Mouse (Mus musculus) cerebellum, adult 8-10 months (tissue): ENCODE measurements at regions not wholly inside any gene's neighbourhood (a gene's known extent, or its start where the extent isn't known, plus 50 kb on each side); places are given as distances from the start of the nearest gene placed in this dataset.

ENCODE experiments used
- DNase-seq: peaks from one replicate; pipeline ENCODE4 v3.0.0; 2022

GRCm38 (mm10) chr2:45454811-45455210, 337.6 kb upstream of the Zeb2 start:
- no peak for DNase-seq

DNA sequence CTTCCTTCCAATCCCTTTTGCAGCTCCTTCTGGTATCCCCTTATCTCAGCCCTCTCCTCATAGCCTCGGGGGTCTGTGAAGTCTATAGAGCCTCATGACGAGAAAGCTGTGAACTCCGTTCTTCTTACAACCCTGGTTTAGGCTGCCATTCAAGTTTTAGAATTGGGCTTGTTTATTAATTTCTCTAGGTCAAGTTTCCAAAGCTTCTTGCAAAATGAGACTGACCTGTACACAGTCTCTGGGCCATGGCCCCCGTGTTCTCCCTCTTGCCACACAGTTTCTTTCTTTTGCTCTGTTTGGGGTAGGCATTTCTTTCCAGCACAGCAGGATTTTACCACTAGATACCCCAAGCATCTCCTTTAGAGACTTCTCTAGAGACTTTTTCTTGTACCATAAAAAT, 322.0 kb upstream of the Zeb2 start:
- no peak for DNase-seq

GRCm38 (mm10) chr2:45438739-45439138, 321.5 kb upstream of the Zeb2 start:
- DNase-seq, result no peak

GRCm38 (mm10) chr2:45435261-45435980, 318.2 kb upstream of the Zeb2 start:
- DNase-seq, result no peak

- DNase-seq, result no peak
Measured at GRCm38 (mm10) chr2:45434789-45435188, 317.6 kb upstream of the Zeb2 start.

- DNase-seq, result no peak
Measured at GRCm38 (mm10) chr2:45434169-45434568, 317.0 kb upstream of the Zeb2 start.

DNA sequence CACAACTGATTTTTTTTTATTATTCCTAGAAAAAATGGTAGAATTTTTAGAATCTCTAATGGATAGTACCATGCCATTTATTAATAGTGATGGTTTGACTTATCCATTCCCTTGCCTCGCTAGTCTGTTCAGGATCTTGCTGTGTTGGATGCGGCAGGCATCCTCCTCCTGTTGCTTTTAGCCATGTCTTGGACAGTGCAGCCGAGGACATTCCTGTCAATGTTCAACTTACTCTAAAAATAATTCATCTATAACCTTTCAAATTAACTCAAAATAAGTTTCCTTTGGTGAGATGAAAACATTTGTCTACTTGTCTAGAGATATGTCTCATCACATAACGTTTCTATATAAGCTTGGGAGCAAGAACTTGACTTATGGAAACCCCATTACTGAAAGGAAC, 314.2 kb upstream of the Zeb2 start:
- no peak for DNase-seq

- DNase-seq, result no peak
Measured at GRCm38 (mm10) chr2:45421774-45422173, 304.6 kb upstream of the Zeb2 start.

DNA sequence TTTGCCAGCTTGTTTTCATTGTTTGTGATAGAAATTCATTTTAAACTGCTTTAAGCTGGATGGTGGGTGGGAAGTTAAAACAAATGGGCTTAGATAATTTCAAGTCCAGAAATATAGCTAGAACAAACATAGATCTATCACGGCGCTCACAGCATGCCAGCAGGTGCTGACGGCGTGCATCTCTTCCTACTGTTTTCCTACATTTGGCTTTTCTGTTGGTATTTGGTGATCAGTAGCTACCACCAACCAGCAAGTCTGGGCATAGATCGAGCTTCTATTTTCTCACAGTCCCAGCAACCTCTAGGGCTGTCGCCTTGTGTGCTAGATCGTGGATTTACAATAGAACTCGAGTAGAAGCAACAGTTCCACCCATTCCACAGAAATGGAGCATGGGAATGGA, 290.9 kb upstream of the Zeb2 start:
- no peak for DNase-seq

GRCm38 (mm10) chr2:45389902-45390492, 272.8 kb upstream of the Zeb2 start:
- DNase-seq, result no peak

- no peak for DNase-seq
Measured at GRCm38 (mm10) chr2:45371268-45371667, 254.1 kb upstream of the Zeb2 start.

- no peak for DNase-seq
Measured at GRCm38 (mm10) chr2:45370615-45370968, 253.4 kb upstream of the Zeb2 start.

DNA sequence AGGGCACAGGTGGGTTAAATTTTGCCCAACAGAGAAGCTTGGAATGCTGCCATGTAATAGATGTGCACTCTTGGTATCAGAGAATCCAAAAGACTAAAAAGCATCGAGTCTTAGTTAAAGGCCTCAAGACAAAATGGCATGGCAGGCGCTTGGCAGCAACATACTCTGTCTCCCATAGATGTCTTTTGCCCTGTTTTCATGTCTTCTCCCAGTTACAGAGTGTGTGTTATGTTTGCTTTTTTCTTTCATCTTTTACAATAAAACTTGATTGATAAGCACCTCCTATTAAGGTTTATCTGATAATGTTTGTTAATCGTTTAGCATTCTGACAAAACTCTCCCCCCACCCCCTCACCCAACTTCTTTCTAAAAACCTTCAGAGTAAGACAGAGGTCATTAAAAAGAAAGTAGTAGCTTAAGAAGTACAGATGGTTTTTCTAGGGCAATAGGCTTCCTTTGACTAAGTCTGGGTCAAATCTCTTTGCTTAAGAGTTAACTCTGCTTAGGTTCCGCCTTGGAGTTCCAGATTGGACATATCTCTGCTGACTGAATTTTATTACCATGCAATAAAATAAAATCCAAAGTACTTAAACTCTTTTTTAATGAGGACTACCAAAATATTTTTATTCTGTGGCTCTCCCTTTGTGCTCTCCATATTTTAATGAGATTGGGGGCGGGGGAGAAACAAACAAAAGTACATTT, 252.9 kb upstream of the Zeb2 start:
- no peak for DNase-seq

- no peak for DNase-seq
Measured at GRCm38 (mm10) chr2:45369432-45369831, 252.2 kb upstream of the Zeb2 start.

GRCm38 (mm10) chr2:45367436-45368193, 250.4 kb upstream of the Zeb2 start:
- no peak for DNase-seq

DNA sequence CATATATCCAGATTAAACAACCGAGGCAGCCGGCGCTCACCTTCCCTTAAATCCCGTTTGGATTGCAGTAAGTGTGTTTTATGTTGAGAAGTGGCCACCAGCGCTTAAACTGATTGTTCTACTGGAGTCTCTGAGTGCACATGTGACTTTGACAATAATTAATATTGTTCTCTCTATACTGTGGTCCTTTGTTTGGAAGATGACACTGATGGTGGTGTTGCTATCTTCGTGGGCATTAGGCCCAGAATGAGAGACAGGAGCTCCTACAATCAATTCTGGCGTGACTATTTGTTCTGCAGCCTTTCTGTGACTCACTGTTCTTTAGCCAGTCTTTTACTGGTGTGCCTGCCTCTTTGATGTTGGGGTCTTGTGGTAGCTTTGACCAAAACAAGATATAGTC, 240.1 kb upstream of the Zeb2 start:
- DNase-seq, result no peak

DNA sequence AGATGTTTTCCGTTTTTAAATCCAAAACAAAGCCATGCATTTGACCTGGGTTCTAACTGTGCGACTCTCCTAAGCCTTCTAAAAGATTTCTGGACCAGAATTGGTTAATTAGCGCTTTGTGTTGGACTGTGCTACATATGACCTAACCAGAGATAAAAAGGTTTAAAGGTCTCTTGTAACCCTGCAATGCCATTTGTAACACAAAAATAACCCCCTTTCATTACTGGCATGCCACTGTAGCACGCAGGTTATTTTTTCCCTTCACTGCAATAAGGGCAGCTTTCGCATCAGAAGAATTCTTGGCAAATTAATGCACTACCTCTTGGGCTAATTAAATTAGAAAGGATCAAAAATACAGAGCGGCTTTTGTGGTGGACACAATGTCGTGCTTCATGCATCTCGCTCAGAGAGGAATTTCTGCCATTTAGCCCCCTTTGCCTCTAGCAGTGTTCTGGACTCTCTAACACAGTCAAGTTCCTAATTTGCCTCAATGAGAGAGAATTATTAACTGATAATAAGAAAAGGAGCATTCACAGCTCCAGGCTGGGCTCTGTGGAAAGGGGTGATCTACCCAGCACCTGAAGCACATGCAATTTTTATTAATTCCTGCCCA, 239.5 kb upstream of the Zeb2 start:
- DNase-seq, result no peak

- no peak for DNase-seq
Measured at GRCm38 (mm10) chr2:45356021-45356420, 238.8 kb upstream of the Zeb2 start.

GRCm38 (mm10) chr2:45351529-45352133, 234.4 kb upstream of the Zeb2 start:
- DNase-seq, result no peak

DNA sequence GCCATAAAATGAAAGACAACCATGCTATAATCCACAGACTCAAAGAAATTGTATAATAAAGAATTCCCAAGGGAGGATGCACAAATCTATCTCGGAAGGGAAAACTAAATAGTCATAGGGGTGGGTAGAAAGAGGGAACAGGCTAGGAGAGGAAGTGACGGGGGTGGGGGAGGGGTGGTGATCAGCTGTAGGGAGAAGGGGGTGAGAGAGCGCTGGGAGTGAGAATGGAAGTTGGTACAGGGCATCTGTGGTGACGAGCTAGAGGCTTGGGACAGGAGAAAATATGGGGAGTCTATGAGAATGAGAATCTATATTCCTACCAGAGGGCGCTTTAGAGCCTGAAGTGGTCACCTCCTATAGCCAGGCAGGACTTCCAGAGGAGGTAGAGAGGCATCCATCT, 229.2 kb upstream of the Zeb2 start:
- DNase-seq, result no peak

DNA sequence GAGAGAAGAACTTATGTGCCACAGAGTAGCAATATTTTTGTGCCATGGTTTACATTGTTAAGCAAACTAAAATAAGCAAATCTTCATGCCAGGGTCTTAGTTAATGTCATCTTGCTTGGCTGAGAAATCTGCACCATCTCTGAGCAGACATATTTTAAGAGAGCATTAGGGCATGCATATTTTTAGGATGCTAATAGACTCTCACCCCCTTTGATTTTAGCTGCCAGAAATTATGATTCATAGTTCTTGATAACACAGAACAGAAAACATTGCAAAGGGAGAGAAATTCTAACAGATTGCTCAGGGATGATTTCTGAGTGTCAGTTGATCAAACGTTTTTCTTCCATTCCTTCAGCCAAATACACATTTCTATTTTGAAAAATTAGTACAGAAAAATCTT, 222.7 kb upstream of the Zeb2 start:
- DNase-seq, result no peak

DNA sequence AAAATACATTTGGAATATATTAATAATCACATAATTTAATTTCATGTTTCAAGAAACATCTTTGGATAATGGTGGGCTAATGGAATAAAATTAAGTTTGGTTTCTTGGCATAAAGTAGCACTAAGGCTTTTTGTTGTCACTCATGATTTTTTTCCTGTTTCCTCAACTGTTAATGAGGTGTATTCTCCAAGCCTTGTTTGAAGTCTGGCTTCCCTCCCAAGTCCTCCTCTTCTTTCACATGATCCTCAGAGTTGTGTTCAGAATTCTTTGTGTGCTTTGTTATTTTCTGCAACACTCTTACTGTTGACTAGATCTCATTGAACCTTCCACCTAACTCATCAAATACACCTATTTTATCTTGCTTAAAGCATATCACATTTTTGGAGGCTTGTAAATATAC, 221.6 kb upstream of the Zeb2 start:
- no peak for DNase-seq
